In genomic region chr13:95672372-95672771, GRCm38 (mm10) we compare ENCODE assay signal across 25 mouse cellular contexts. TPM values are rescaled to one million over a fixed set of nuclear protein-coding genes. Genes with fewer than 3 reads are reported as not detected.
DNase-seq lines count a peak whose midpoint lies in the region; ATAC-seq lines count a peak whose summit lies in the region.
"Had no signal": no experiment of that assay in that cellular context is flagged by ENCODE, and none has a peak within 500 bp of the region (broad histone marks: within the 10 kb centered on the region; RNA-seq: fewer than 3 reads in every experiment).

No protein-coding gene starts in this region.

- H3K36me3 ChIP-seq in heart, embryonic 14.5 days (ENCODE audit: control insufficient read depth, insufficient read depth, low read length), result no peaks in the 10 kb centered on the region
- H3K36me3 ChIP-seq in erythroblast, embryonic 14.5 days (ENCODE audit: control insufficient read depth), result peaks cover 34% of the 10 kb centered on the region
- H3K36me3 ChIP-seq in liver, embryonic 13.5 days, result peaks cover 30% of the 10 kb centered on the region
- H3K36me3 ChIP-seq in midbrain, embryonic 11.5 days (ENCODE audit: control insufficient read depth, insufficient read depth, low read length), result peaks cover 5% of the 10 kb centered on the region
- H3K36me3 ChIP-seq in midbrain, embryonic 15.5 days (replicated peaks), result no peaks in the 10 kb centered on the region

- no peak for ATAC-seq in heart, embryonic 14.5 days (ENCODE audit: insufficient number of reproducible peaks, insufficient read depth, low FRiP score, low read depth)
- ATAC-seq in liver, embryonic 13.5 days (ENCODE audit: low read depth), result peak; percentile 6
- ATAC-seq in midbrain, embryonic 11.5 days (ENCODE audit: low FRiP score), result no peak
- no peak for ATAC-seq in midbrain, embryonic 15.5 days (replicated peaks)
- ATAC-seq: forebrain, embryonic 14.5 days had no signal

- no peaks in the 10 kb centered on the region for H3K27me3 ChIP-seq in heart, embryonic 14.5 days (ENCODE audit: control insufficient read depth, insufficient read depth, low read length)
- H3K27me3 ChIP-seq in erythroblast, embryonic 14.5 days (ENCODE audit: control insufficient read depth), result no peaks in the 10 kb centered on the region
- H3K27me3 ChIP-seq in liver, embryonic 13.5 days, result no peaks in the 10 kb centered on the region
- no peaks in the 10 kb centered on the region for H3K27me3 ChIP-seq in midbrain, embryonic 11.5 days (ENCODE audit: control insufficient read depth, insufficient read depth, low read length)
- H3K27me3 ChIP-seq in midbrain, embryonic 15.5 days (replicated peaks), result no peaks in the 10 kb centered on the region
- H3K27me3 ChIP-seq: CH12.LX; embryonic facial prominence, embryonic 12.5 days; hindbrain, embryonic 13.5 days; limb, embryonic 15.5 days; neural tube, embryonic 12.5 days had no signal

- intact Hi-C loops in heart, postnatal 25 days (cut with DNase I), result no loop called here

- H3K9me3 ChIP-seq in heart, embryonic 14.5 days (ENCODE audit: control insufficient read depth, low read length), result no peaks in the 10 kb centered on the region
- H3K9me3 ChIP-seq in erythroblast, embryonic 14.5 days (ENCODE audit: control insufficient read depth, low read length), result peaks cover 24% of the 10 kb centered on the region
- H3K9me3 ChIP-seq in liver, embryonic 13.5 days (replicated peaks), result no peaks in the 10 kb centered on the region
- H3K9me3 ChIP-seq in midbrain, embryonic 11.5 days (ENCODE audit: control insufficient read depth, low read length), result no peaks in the 10 kb centered on the region
- H3K9me3 ChIP-seq in midbrain, embryonic 15.5 days, result no peaks in the 10 kb centered on the region
- H3K9me3 ChIP-seq: embryonic facial prominence, embryonic 12.5 days; hindbrain, embryonic 13.5 days; limb, embryonic 15.5 days; neural tube, embryonic 12.5 days had no signal

- no peak for DNase-seq in heart, postnatal 25 days (ENCODE audit: low spot score)
- no peak for DNase-seq in liver, embryonic 13.5 days
- no peak for DNase-seq in right cerebral cortex, postnatal 36 days (ENCODE audit: low spot score in 2 of 2)
- DNase-seq in midbrain, embryonic 11.5 days (ENCODE audit: low spot score, missing footprints), result no peak
- DNase-seq: adrenal gland, adult 8-10 months; B cell, adult 2 months; cerebellum, adult 2 months; cerebellum, postnatal 25 days; gastrocnemius, postnatal 10 days; heart, adult 11 months; heart, postnatal 36 days; kidney, adult 18-20 months; right cerebral cortex, postnatal 25 days; thymus, postnatal 14 days had no signal

- peaks cover 6 to 7% of the 10 kb centered on the region in 2 experiments; a peak in 3 of 4 replicates for H3K4me1 ChIP-seq in heart, embryonic 14.5 days (ENCODE audit: control insufficient read depth in 2 of 2, insufficient read depth in 2 of 2, low read length in 2 of 2)
- peaks cover 46% of the 10 kb centered on the region for H3K4me1 ChIP-seq in erythroblast, embryonic 14.5 days (ENCODE audit: control insufficient read depth)
- peaks cover 69% of the 10 kb centered on the region for H3K4me1 ChIP-seq in liver, embryonic 13.5 days (replicated peaks)
- no peaks in the 10 kb centered on the region for H3K4me1 ChIP-seq in midbrain, embryonic 11.5 days (ENCODE audit: control insufficient read depth, insufficient read depth, low read length)
- no peaks in the 10 kb centered on the region for H3K4me1 ChIP-seq in midbrain, embryonic 15.5 days
- H3K4me1 ChIP-seq: embryonic facial prominence, embryonic 12.5 days; hindbrain, embryonic 13.5 days; limb, embryonic 15.5 days; neural tube, embryonic 12.5 days had no signal

- WGBS in heart, embryonic 14.5 days, result 50% methylated on average over 7 of the region's 7 CpGs
- WGBS in liver, embryonic 13.5 days (ENCODE audit: insufficient replicate concordance), result 35% methylated on average over 7 of the region's 7 CpGs
- WGBS in midbrain, embryonic 11.5 days, result 91% methylated on average over 7 of the region's 7 CpGs
- WGBS in midbrain, embryonic 15.5 days, result 91% methylated on average over 7 of the region's 7 CpGs

- peak overlapping the region; percentile 10 to 18; a peak in 2 of 4 replicates for H3K27ac ChIP-seq in heart, embryonic 14.5 days (replicated peaks in 1 of 2; ENCODE audit: control insufficient read depth in 1 of 2, insufficient read depth in 1 of 2, low read depth in 2 of 2, low read length in 2 of 2)
- peak overlapping the region; percentile 96 for H3K27ac ChIP-seq in liver, embryonic 13.5 days
- H3K27ac ChIP-seq in midbrain, embryonic 11.5 days (ENCODE audit: low read depth, low read length), result no peak overlapping the region
- H3K27ac ChIP-seq in midbrain, embryonic 15.5 days, result no peak overlapping the region
- H3K27ac ChIP-seq: embryonic facial prominence, embryonic 12.5 days; hindbrain, embryonic 13.5 days; left cerebral cortex, adult 2 months; limb, embryonic 15.5 days; neural tube, embryonic 12.5 days had no signal

- no peak overlapping the region for H3K9ac ChIP-seq in heart, embryonic 14.5 days (ENCODE audit: low read length)
- peak overlapping the region; percentile 58 for H3K9ac ChIP-seq in liver, embryonic 13.5 days
- H3K9ac ChIP-seq in midbrain, embryonic 11.5 days (ENCODE audit: low read length), result no peak overlapping the region
- no peak overlapping the region for H3K9ac ChIP-seq in midbrain, embryonic 15.5 days
- H3K9ac ChIP-seq: embryonic facial prominence, embryonic 12.5 days; hindbrain, embryonic 13.5 days; limb, embryonic 15.5 days; neural tube, embryonic 12.5 days had no signal

- no peak overlapping the region for H3K4me3 ChIP-seq in heart, embryonic 14.5 days (ENCODE audit: control insufficient read depth in 1 of 2, insufficient read depth in 1 of 2, low read depth in 1 of 2, low read length in 2 of 2)
- peak overlapping the region; percentile 42 for H3K4me3 ChIP-seq in erythroblast, embryonic 14.5 days (replicated peaks)
- peak overlapping the region; percentile 54 for H3K4me3 ChIP-seq in liver, embryonic 13.5 days (replicated peaks)
- H3K4me3 ChIP-seq in midbrain, embryonic 11.5 days (ENCODE audit: low read depth, low read length), result no peak overlapping the region
- H3K4me3 ChIP-seq in midbrain, embryonic 15.5 days, result no peak overlapping the region
- H3K4me3 ChIP-seq: embryonic facial prominence, embryonic 12.5 days; hindbrain, embryonic 13.5 days; left cerebral cortex, adult 2 months; limb, embryonic 15.5 days; neural tube, embryonic 12.5 days had no signal

- no peak overlapping the region for H3K4me2 ChIP-seq in heart, embryonic 14.5 days (ENCODE audit: low read length)
- H3K4me2 ChIP-seq in liver, embryonic 13.5 days, result peak overlapping the region; percentile 62
- no peak overlapping the region for H3K4me2 ChIP-seq in midbrain, embryonic 11.5 days
- no peak overlapping the region for H3K4me2 ChIP-seq in midbrain, embryonic 15.5 days
- H3K4me2 ChIP-seq: embryonic facial prominence, embryonic 12.5 days; hindbrain, embryonic 13.5 days; limb, embryonic 15.5 days; neural tube, embryonic 12.5 days had no signal

RNA-seq across cellular contexts. Expression of gene F2rl2, which starts 24.3 kb away (rescaled TPM):
- polyA plus RNA-seq in heart, embryonic 14.5 days (2014; fragmentation: Nextera tagmentation; extraction: Ambion mirVana), result 0.35 and 0.54 TPM in 2 replicates
- total RNA-seq in heart, postnatal 25 days (2021), result under 1 TPM in 1 of 2 experiments, not detected in 1; 0.14 TPM
- polyA plus RNA-seq in erythroblast, embryonic 14.5 days (2012), result not detected in 2 replicates
- 13.4 and 17.9 TPM in 2 replicates for polyA plus RNA-seq in liver, embryonic 13.5 days (2015; fragmentation: Nextera tagmentation; extraction: Ambion mirVana)
- polyA plus RNA-seq in midbrain, embryonic 11.5 days (2014; fragmentation: Nextera tagmentation; extraction: Ambion mirVana), result 2.9 and 3.0 TPM in 2 replicates
- 0.50 and 0.59 TPM in 2 replicates for polyA plus RNA-seq in midbrain, embryonic 15.5 days (2015; fragmentation: Nextera tagmentation; extraction: Ambion mirVana)
- polyA plus RNA-seq: G1E had no signal

RNA-seq across cellular contexts. Expression of gene F2r, which starts 54.1 kb away (rescaled TPM):
- polyA plus RNA-seq in heart, embryonic 14.5 days (2014; fragmentation: Nextera tagmentation; extraction: Ambion mirVana), result 128 and 133 TPM in 2 replicates
- 10 to 100 TPM; 21.6 to 23.1 TPM for total RNA-seq in heart, postnatal 25 days (2021)
- polyA plus RNA-seq in erythroblast, embryonic 14.5 days (2012), result 0.43 and 0.76 TPM in 2 replicates
- polyA plus RNA-seq in liver, embryonic 13.5 days (2015; fragmentation: Nextera tagmentation; extraction: Ambion mirVana), result 42.8 and 53.6 TPM in 2 replicates
- polyA plus RNA-seq in midbrain, embryonic 11.5 days (2014; fragmentation: Nextera tagmentation; extraction: Ambion mirVana), result 129 and 143 TPM in 2 replicates
- 59.5 and 60.9 TPM in 2 replicates for polyA plus RNA-seq in midbrain, embryonic 15.5 days (2015; fragmentation: Nextera tagmentation; extraction: Ambion mirVana)
- total RNA-seq: G1E had no signal

Comparison
In these comparisons a context has a peak if more than half of its experiments do, and no peak if none do; other contexts are left out.
1. H3K27ac ChIP-seq: peak in heart, embryonic 14.5 days (2 of 2) and liver, embryonic 13.5 days (single experiment); none in midbrain, embryonic 11.5 days (single experiment) and midbrain, embryonic 15.5 days (single experiment).
2. H3K4me3 ChIP-seq: peak in erythroblast, embryonic 14.5 days (single experiment) and liver, embryonic 13.5 days (single experiment); none in heart, embryonic 14.5 days (0 of 2), midbrain, embryonic 11.5 days (single experiment) and midbrain, embryonic 15.5 days (single experiment).
3. RNA of gene F2r, which starts 54.1 kb away (polyA plus RNA-seq): 128 to 133 TPM in heart, embryonic 14.5 days, 129 to 143 TPM in midbrain, embryonic 11.5 days, 59.5 to 60.9 TPM in midbrain, embryonic 15.5 days and 42.8 to 53.6 TPM in liver, embryonic 13.5 days; 0.43 to 0.76 TPM in erythroblast, embryonic 14.5 days; every median in the first group is over 10 times any median in the second.